Mouse (Mus musculus): Measurements from ENCODE around the gene Slc22a13. TPM values are rescaled to one million over a fixed set of nuclear protein-coding genes. Genes with fewer than 3 reads are reported as not detected.
"Not testable (repeated sequence)": the region's sequence is repeated elsewhere in the genome, so short reads cannot be mapped to it uniquely, and the experiment has no call there.

Gene Slc22a13
- polyA plus RNA-seq, 1 experiment from 2014 or later, result not detected

DNA sequence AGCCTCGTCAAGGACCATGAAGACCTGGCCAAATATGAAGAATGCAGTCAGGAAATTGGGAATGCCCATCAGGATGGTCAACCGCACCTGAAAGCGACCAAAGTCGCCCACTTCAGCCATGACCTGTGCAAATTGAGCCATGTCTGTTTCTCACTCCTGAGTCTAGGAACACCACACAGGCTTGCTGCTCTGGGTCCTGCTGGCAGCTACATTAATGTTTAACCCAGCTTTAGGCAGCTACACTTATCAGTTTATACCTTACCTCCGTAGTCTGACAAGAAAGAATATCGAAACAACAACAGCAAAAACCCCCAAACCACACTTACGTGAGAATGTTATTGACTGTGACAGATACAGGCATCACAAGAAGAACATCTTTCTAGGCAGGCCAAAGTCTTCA lies 22.7 kb upstream of the Slc22a13 start:
- Histone ChIP-seq H3K4me3 (no peak overlapping the region), H3K9me3 (no peaks in the 10 kb centered on the region), H3K9ac (no peak overlapping the region), H3K4me1 (no peaks in the 10 kb centered on the region), H3K4me2 (no peak overlapping the region), H3K27me3 (no peaks in the 10 kb centered on the region), H3K27ac (no peak overlapping the region), H3K36me3 (no peaks in the 10 kb centered on the region)
- 84% methylated on average over 7 of the region's 7 CpGs for WGBS
- ATAC-seq (ENCODE audit: borderline replicate concordance, extremely low read depth, low FRiP score, low TSS enrichment), result no peak

DNA sequence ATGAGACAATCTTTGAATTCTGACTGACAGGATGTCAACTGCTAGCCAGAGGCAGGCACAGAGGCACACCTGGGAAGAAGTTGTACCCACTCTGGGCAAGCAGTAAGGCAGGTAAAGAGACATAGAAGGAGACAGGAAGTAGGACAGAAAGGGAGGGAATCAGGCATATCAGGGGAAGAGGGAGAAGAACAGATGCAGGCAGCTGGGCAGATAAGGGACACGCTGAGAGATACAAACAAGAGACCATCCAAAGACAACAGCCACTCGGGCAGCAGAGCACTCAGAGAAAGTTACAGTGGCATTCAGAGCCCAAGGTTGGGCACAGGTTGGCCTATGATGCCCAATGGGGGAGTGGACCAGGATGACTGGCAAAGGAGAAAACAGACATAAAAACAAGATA lies 21.9 kb upstream of the Slc22a13 start:
- no peak overlapping the region for H3K4me3 ChIP-seq
- H3K9me3 ChIP-seq, result no peaks in the 10 kb centered on the region
- no peak overlapping the region for H3K4me2 ChIP-seq
- H3K9ac ChIP-seq, result no peak overlapping the region
- no peaks in the 10 kb centered on the region for H3K36me3 ChIP-seq
- ATAC-seq (ENCODE audit: borderline replicate concordance, extremely low read depth, low FRiP score, low TSS enrichment), result no peak
- WGBS, result 63% methylated on average over 2 of the region's 2 CpGs
- H3K27ac ChIP-seq, result no peak overlapping the region
- no peaks in the 10 kb centered on the region for H3K4me1 ChIP-seq
- H3K27me3 ChIP-seq, result no peaks in the 10 kb centered on the region

DNA sequence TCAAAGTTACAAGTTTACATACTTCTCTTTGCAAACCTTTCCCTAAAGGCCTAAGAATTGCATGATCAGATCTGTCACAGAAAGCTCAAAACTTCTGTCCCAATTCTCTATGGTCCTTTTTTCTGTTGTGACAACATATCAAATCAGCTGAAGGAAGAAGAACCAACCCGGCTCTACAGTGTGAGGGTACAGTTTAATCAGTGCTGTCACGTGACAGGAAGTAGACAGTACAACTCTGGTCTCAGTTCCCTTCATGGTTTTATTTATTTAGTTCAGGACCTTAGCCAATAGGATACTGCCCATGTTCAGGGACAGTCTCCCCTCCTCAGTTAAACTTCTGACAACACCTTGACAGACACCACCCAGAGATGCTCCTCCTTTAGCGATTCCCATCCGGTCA lies 11.4 kb upstream of the Slc22a13 start:
- no peak for ATAC-seq (ENCODE audit: borderline replicate concordance, extremely low read depth, low FRiP score, low TSS enrichment)
- Histone ChIP-seq H3K36me3 (peaks cover 3% of the 10 kb centered on the region; the same call in 1 of the 2 replicates), H3K4me2 (no peak overlapping the region), H3K4me1 (no peaks in the 10 kb centered on the region), H3K27me3 (no peaks in the 10 kb centered on the region), H3K9ac (no peak overlapping the region), H3K9me3 (no peaks in the 10 kb centered on the region), H3K4me3 (no peak overlapping the region), H3K27ac (no peak overlapping the region)
- 66% methylated on average over 4 of the region's 4 CpGs for WGBS

DNA sequence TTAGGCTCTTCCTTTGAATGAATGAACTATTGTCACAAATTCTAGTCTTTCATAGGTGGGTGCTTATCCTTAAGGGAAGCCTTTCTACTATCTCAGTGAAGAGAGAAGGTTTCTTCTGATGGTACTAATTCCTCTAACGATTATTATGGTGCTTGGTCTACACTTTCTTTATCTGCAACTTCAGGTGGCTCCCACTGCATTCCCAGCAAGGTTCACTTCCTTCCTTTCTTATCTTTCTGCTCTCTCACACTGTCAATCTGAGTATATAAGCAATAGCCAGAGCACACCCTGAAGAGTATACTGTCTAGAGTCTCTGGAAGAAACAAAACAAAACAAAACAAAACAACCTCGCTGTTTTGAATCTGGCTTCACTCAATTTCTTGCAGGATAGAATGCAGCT lies 10.8 kb upstream of the Slc22a13 start:
- Histone ChIP-seq H3K9ac (no peak overlapping the region), H3K27me3 (no peaks in the 10 kb centered on the region), H3K36me3 (peaks cover under 1% of the 10 kb centered on the region; the same call in 1 of the 2 replicates), H3K4me2 (no peak overlapping the region), H3K27ac (no peak overlapping the region), H3K4me1 (no peaks in the 10 kb centered on the region), H3K4me3 (no peak overlapping the region), H3K9me3 (no peaks in the 10 kb centered on the region)
- WGBS, result 67% methylated on average over 2 of the region's 2 CpGs
- no peak for ATAC-seq (ENCODE audit: borderline replicate concordance, extremely low read depth, low FRiP score, low TSS enrichment)

DNA sequence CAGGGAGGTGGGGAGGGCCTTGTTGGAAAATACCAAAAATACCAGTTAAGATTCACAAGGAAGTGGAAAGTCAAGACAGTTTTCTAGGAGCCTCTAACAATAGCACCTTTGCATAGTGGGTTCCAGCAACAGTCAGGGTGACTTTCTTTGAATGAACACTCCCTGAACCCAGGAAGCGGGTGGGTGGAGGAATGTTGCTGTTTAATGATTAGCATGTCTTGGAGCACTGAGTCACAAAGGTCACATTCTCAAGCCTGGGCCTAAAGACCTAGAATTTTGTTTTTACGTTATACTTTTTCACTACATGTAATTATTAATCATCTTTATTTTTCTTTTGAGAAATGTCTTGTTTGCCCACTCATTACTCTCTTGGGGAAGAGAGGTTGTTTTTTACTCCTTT lies 6.4 kb upstream of the Slc22a13 start:
- H3K27me3 ChIP-seq; ATAC-seq (ENCODE audit: borderline replicate concordance, extremely low read depth, low FRiP score, low TSS enrichment); H3K9ac ChIP-seq; H3K4me3 ChIP-seq; H3K9me3 ChIP-seq; H3K4me2 ChIP-seq; H3K4me1 ChIP-seq; H3K36me3 ChIP-seq; H3K27ac ChIP-seq: not testable (repeated sequence)
- WGBS, result 74% methylated on average over 2 of the region's 2 CpGs

DNA sequence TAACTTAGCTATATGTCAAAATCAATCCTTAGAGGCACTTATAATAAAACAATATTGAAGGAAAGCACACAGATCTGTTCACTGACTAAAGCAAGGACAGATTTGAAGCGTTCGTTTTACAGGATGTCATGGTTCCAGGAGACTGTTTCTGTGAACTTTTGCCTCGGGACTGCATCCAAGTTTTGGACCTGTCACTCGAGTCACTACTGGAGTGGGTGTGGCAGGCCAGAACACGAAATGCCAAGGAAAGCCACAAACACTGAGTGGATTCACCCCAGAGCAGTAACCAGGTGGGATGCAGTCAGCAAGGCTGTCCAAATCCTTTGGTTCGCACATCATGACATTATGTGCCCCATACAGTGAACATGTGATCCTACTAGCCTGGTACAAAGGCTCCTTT lies 5.7 kb upstream of the Slc22a13 start:
- no peak overlapping the region for H3K27ac ChIP-seq
- 80% methylated on average over 6 of the region's 6 CpGs for WGBS
- H3K36me3 ChIP-seq, result no peaks in the 10 kb centered on the region
- no peaks in the 10 kb centered on the region for H3K9me3 ChIP-seq
- no peaks in the 10 kb centered on the region for H3K27me3 ChIP-seq
- no peak for ATAC-seq (ENCODE audit: borderline replicate concordance, extremely low read depth, low FRiP score, low TSS enrichment)
- no peak overlapping the region for H3K4me3 ChIP-seq
- H3K4me2 ChIP-seq, result no peak overlapping the region
- H3K4me1 ChIP-seq, result no peaks in the 10 kb centered on the region
- H3K9ac ChIP-seq, result no peak overlapping the region

DNA sequence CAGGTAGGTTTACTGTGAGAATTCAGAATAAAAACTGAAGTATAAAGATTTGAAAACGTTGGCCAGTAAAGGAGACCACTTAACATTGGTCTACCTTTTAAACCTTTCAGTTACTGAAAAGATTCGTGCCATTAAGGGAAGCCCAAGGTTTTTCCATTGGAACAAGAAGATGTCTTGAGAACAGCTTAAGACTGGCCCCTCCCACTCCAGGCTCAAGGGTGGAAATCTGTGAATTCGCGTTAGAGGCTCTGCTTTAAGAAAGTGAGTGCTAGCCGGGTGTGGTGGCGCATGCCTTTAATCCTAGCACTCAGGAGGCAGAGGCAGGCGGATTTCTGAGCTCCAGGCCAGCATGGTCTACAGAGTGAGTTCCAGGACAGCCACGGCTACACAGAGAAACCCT lies 4.1 kb upstream of the Slc22a13 start:
- no peak overlapping the region for H3K9ac ChIP-seq
- H3K9me3 ChIP-seq, result no peaks in the 10 kb centered on the region
- no peak for ATAC-seq (ENCODE audit: borderline replicate concordance, extremely low read depth, low FRiP score, low TSS enrichment)
- H3K4me1 ChIP-seq, result no peaks in the 10 kb centered on the region
- no peak overlapping the region for H3K4me3 ChIP-seq
- no peak overlapping the region for H3K4me2 ChIP-seq
- no peaks in the 10 kb centered on the region for H3K27me3 ChIP-seq
- no peaks in the 10 kb centered on the region for H3K36me3 ChIP-seq
- 73% methylated on average over 8 of the region's 8 CpGs for WGBS
- H3K27ac ChIP-seq, result no peak overlapping the region

DNA sequence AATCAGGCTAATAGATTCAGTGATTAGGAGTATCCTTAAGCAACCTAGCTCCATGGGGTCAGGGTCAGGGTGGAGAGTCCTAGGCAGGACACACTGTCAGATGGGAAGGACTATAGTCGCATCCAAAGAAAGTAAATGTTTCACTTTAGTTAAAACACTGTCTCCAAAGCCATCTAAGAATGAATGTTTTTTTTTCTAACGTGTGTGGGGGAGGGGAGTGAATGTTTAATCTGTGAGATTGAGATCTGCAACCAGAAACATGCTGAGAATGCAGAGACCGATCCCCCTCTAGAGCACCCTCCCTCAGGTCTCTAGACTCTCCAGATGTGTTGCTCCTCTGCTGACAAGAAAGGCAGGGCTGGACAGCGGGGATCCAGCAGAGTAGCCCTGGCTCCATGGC lies 1.8 kb downstream of the Slc22a13 start:
- Histone ChIP-seq H3K27me3 (no peaks in the 10 kb centered on the region), H3K27ac (no peak overlapping the region), H3K4me1 (no peaks in the 10 kb centered on the region), H3K9me3 (no peaks in the 10 kb centered on the region), H3K9ac (no peak overlapping the region), H3K4me3 (no peak overlapping the region), H3K36me3 (no peaks in the 10 kb centered on the region), H3K4me2 (no peak overlapping the region)
- 49% methylated on average over 4 of the region's 4 CpGs for WGBS
- no peak for ATAC-seq (ENCODE audit: borderline replicate concordance, extremely low read depth, low FRiP score, low TSS enrichment)

DNA sequence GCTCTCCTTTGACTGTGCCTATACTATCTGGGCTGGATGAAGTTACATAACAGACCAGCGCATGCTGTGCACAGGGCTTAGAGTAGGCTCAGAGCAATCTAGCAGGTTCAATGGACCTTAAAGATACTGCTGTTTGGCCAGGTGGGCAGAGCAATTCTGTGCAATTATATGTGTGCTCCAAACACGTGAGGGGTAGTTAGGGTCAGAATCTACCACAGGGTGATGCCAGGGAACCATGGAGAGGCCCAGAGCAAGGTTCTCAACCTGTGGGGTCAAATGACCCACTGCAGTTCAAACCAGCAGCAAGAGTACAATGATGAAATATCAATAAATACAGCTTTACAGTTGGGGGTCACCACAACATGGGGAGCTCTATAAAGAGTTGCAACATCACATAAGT lies 2.2 kb downstream of the Slc22a13 start:
- Histone ChIP-seq H3K27ac (no peak overlapping the region), H3K9me3 (no peaks in the 10 kb centered on the region)
- whole genome bisulfite sequencing, result 70% methylated on average over 2 of the region's 2 CpGs

DNA sequence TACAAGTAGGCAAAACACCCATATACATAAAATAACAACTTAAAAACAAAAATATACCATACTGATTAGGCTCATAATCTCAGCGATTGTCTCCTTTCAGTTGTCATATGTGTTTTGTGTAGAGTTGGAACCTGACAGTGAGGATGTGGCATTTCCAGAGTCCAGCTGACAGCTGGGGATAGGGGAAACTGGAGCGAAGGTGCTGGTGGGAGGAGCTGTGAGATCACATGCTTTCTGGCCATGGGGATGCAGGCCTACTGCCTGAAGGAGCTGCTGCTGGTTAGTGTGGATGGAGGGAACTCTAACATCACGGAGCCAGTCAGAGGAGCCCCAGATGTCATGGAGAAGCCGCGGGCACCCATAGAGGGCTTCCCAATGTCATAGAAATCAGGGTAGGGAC lies 3.1 kb downstream of the Slc22a13 start:
- no peaks in the 10 kb centered on the region for H3K4me1 ChIP-seq

More for the DNA sequence above, 2.2 kb downstream of the Slc22a13 start:
- Histone ChIP-seq H3K27me3 (no peaks in the 10 kb centered on the region), H3K36me3 (no peaks in the 10 kb centered on the region), H3K4me3 (no peak overlapping the region), H3K4me2 (no peak overlapping the region), H3K4me1 (no peaks in the 10 kb centered on the region), H3K9ac (no peak overlapping the region)
- ATAC-seq (ENCODE audit: borderline replicate concordance, extremely low read depth, low FRiP score, low TSS enrichment), result no peak

DNA sequence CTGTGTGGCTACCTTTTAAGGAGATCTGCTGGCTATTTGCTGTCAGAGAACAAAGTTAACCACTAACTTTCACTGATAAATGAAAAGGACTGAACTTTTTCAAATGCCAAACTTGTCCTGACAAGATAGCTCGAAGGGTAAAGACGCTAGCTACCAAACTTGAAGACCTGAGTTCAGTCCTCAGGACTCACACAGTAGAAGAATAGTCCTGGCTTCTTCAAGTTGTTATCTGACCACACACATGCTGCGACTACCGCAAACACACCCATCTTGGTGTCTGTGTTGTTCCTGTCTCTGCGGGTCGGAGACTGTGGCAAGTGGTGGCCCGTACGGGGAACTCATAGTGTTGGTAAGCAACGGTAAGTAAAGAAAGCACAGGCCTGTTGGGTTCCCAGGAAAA lies 5.3 kb downstream of the Slc22a13 start:
- no peaks in the 10 kb centered on the region for H3K4me1 ChIP-seq
- WGBS, result 92% methylated on average over 9 of the region's 9 CpGs
- no peaks in the 10 kb centered on the region for H3K36me3 ChIP-seq
- no peak overlapping the region for H3K4me3 ChIP-seq
- ATAC-seq (ENCODE audit: borderline replicate concordance, extremely low read depth, low FRiP score, low TSS enrichment), result no peak
- no peak overlapping the region for H3K4me2 ChIP-seq
- no peaks in the 10 kb centered on the region for H3K27me3 ChIP-seq
- H3K9ac ChIP-seq, result no peak overlapping the region
- H3K27ac ChIP-seq, result no peak overlapping the region
- no peaks in the 10 kb centered on the region for H3K9me3 ChIP-seq

More for the DNA sequence above, 3.1 kb downstream of the Slc22a13 start:
- Histone ChIP-seq H3K9ac (no peak overlapping the region), H3K9me3 (no peaks in the 10 kb centered on the region), H3K27me3 (no peaks in the 10 kb centered on the region), H3K36me3 (no peaks in the 10 kb centered on the region), H3K4me3 (no peak overlapping the region), H3K4me2 (no peak overlapping the region), H3K27ac (no peak overlapping the region)
- 86% methylated on average over 5 of the region's 5 CpGs for WGBS
- no peak for ATAC-seq (ENCODE audit: borderline replicate concordance, extremely low read depth, low FRiP score, low TSS enrichment)

DNA sequence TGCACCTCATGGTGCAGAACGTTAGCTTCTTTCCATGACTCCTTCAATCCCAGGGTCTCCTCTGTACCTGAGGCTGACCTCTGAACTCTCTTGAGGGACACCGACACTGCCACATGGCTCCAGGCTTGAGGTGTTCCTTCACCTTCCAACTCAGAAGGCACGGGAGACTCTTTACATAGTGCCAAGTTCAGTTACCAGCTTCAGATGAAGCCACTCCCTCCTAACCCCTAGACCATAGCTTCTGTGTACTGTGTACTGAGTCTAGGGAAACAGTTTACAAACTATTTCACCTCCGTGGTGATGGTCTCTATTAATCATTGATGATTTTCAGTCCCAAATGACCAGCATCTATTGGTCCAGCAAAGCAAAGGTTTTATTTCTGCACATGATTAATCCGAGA lies 7.2 kb downstream of the Slc22a13 start:
- no peaks in the 10 kb centered on the region for H3K9me3 ChIP-seq
- 79% methylated on average over 5 of the region's 5 CpGs for WGBS
- H3K4me3 ChIP-seq, result no peak overlapping the region
- H3K4me1 ChIP-seq, result no peaks in the 10 kb centered on the region
- H3K36me3 ChIP-seq, result no peaks in the 10 kb centered on the region
- H3K9ac ChIP-seq, result no peak overlapping the region
- H3K4me2 ChIP-seq, result no peak overlapping the region
- no peak overlapping the region for H3K27ac ChIP-seq
- no peaks in the 10 kb centered on the region for H3K27me3 ChIP-seq
- ATAC-seq (ENCODE audit: borderline replicate concordance, extremely low read depth, low FRiP score, low TSS enrichment), result no peak

DNA sequence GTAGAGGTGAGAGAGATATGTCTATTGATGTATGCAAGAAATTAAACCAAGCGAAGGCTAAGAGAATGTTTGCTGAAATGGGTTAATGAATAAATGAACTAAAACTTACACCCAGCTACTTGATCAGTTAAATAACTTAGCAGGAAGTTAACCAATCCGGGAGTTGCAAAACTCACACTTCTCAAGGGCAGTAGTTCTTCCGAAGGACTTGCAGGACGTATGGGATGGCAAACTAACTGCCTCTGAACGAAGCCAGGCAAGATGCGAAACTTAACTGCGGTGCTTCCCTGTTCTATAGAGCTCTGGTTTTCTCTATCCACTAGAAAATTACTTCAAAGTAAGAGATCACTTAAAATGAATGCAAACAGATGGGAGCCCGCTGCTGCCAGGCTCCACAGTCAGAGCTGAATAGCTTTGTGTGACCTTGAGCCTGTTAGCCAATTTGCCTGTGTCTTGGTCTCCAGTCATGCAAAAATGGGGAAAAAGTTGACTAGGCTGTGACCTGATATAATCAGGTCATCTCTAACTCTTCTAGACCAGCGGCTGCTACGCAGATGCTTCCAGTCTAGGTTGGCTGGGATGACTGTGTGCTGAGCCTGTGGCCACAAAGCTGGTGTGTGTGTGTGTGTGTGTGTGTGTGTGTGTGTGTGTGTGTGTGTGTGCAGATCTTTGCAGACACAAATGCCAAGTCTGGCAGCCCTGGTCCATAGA lies 9.6 kb downstream of the Slc22a13 start:
- 64% methylated on average over 10 of the region's 10 CpGs for WGBS
- Histone ChIP-seq H3K36me3 (no peaks in the 10 kb centered on the region), H3K4me1 (no peaks in the 10 kb centered on the region), H3K4me3 (no peak overlapping the region), H3K4me2 (no peak overlapping the region), H3K27ac (no peak overlapping the region), H3K9me3 (no peaks in the 10 kb centered on the region), H3K27me3 (no peaks in the 10 kb centered on the region), H3K9ac (no peak overlapping the region)
- no peak for ATAC-seq (ENCODE audit: borderline replicate concordance, extremely low read depth, low FRiP score, low TSS enrichment)

All from lung, embryonic 15.5 days (tissue).